Mouse (Mus musculus) retina, embryonic 14.5 days (tissue): ENCODE results near the gene Irf2bpl.
A peak's percentile ranks its signal among the peaks of the same experiment; 100 is the strongest.

Source experiments
- DNase-seq: peaks from one replicate; pipeline ENCODE4 v3.0.0-alpha.2; 2015; ENCODE audit warnings: low spot score

Irf2bpl gene

GRCm38 (mm10) chr12:86884197-86885058 is at the start of gene Irf2bpl:
TSS of gene Irf2bpl (minus strand) at chr12:86884798.
- peak; percentile 98 for DNase-seq

DNA sequence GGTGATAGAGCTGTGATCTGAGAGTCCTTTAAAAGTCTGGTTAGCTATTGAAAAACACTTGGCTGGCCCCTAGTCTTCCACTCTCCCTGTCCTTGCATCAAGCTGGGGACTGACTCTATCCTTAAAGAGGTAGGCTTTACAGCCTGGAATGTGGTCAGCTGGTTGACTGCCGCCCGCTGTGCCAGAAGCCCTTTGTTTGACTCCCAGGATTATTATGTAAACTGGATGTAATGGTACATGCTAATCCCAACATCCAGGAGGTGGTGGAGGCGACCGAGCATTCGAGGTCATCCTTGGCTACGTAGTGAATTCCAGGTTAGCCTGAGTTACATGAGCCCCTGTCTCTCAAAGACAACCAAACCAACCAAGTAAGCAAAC is 48.0 kb upstream of the Irf2bpl start:
- no peak for DNase-seq

DNA sequence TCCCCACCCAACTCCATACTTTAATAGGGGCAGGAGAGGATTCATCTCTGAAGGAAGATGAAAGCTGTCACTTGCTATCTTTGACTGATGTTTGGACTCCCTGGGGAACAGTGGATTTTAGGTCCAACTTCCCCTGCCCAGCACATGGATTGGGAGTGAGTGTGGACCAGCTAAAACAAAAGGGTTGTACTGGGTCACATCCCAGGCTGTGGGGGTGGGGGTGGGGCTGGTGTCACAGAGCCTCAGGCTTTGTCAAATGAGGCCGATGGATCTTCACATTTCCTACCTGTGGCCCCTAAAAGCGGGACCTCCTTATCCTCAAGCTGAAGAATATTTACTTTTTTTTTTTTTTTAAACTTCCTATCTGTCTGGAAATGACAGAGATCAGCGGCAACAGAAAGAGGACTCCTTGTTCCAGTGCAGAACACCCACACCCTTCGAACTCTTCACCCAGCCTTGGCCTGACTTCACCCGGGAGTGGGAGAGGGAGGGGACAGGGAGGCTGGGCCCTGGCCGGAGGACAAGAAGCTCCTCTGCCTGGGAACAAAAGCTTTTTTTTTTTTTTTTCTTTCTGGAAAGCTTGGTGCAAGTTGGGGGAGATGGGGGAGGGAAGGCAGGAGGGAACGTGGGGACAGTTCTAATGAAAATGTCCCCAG is 47.4 kb upstream of the Irf2bpl start:
- no peak for DNase-seq

GRCm38 (mm10) chr12:86930934-86931729 is 46.5 kb upstream of the Irf2bpl start:
- no peak for DNase-seq

- DNase-seq, result peak; percentile 88
Observed at GRCm38 (mm10) chr12:86923837-86924236, 39.2 kb upstream of the Irf2bpl start.

DNA sequence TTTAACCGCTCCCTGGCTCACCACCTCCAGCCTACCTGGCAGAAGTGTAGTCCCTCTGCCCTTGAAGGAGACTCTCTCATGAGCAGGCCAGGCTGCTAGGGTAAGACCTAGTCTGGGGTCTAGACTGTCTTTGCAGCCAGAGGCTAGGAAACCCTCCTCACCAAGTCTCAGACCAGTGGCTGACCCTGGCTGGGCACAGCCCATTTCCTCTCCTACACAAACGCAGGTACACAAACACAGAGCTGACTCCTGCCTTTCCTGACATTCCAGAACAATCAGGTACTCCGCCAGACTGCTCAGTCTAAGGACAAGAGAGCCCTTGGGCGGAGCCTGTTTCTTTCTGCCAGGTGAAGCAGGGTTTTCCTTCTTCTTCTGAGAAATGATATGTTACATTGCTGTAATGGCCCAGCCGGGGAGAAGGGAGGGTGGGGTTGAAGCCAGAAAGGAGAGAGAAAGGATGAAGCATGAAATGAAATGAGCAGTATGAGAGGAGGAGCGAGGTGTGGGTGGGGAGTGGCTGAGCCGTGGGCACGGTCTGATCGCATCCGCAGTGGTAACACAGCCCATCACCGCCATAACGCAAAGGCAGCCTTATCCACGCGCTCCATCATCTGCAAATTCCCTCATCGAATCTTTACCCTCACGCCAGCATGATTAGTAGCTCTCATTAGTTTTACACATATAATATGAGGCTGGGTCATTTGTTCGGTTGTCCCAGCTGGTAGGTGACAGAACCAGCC is 34.6 kb upstream of the Irf2bpl start:
- no peak for DNase-seq

GRCm38 (mm10) chr12:86918361-86918967 is 33.9 kb upstream of the Irf2bpl start:
- DNase-seq, result peak; percentile 53

DNA sequence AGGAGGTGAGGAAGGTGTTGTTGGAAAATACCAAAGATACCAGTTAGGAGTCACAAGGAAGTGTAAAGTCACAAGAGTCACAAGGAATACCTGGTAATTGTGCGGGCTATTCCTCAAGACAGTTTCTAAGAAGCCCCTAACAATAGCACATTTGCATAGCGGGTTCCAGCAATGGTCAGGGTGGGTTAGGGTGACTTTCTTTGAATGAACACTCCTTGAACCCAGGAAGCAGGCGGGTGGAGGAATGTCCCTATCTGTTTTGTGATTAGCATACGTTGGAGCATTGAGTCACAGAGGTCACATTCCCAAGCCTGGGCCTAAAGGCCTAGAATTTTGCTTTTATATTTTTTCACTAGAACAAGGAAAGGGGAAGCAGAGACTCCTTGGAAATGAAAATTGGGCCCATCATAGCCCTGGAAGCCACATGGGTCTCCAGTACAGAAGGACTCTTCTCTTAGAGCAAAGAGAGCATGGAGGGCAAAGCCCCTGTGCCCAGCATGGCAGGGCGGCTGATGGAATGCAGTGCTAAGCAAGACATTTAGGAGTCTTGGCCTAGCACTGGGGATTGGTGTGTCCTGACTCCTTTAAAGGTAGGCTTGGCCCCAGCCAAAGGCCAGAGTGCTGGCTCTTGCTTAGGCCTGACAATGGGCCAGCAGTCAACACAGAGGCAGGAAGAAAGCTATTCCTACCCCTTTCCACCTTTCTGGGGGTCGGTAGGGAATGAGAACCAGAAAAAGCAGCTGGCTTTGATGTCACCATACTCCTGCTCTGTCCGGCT is 32.4 kb upstream of the Irf2bpl start:
- DNase-seq, result no peak

- DNase-seq, result no peak
Observed at GRCm38 (mm10) chr12:86915617-86916016, 31.0 kb upstream of the Irf2bpl start.

GRCm38 (mm10) chr12:86914756-86915155 is 30.2 kb upstream of the Irf2bpl start:
- DNase-seq, result no peak

- DNase-seq, result no peak
Observed at GRCm38 (mm10) chr12:86914351-86914750, 29.8 kb upstream of the Irf2bpl start.

- DNase-seq, result no peak
Observed at GRCm38 (mm10) chr12:86912335-86913093, 27.9 kb upstream of the Irf2bpl start.

- DNase-seq, result peak; percentile 71
Observed at GRCm38 (mm10) chr12:86911482-86911931, 26.9 kb upstream of the Irf2bpl start.

GRCm38 (mm10) chr12:86906395-86906794 is 21.8 kb upstream of the Irf2bpl start:
- peak; percentile 87 for DNase-seq

GRCm38 (mm10) chr12:86905876-86906275 is 21.3 kb upstream of the Irf2bpl start:
- no peak for DNase-seq

GRCm38 (mm10) chr12:86905203-86905602 is 20.6 kb upstream of the Irf2bpl start:
- peak; percentile 75 for DNase-seq

- no peak for DNase-seq
Observed at GRCm38 (mm10) chr12:86903828-86904806, 19.5 kb upstream of the Irf2bpl start.

DNA sequence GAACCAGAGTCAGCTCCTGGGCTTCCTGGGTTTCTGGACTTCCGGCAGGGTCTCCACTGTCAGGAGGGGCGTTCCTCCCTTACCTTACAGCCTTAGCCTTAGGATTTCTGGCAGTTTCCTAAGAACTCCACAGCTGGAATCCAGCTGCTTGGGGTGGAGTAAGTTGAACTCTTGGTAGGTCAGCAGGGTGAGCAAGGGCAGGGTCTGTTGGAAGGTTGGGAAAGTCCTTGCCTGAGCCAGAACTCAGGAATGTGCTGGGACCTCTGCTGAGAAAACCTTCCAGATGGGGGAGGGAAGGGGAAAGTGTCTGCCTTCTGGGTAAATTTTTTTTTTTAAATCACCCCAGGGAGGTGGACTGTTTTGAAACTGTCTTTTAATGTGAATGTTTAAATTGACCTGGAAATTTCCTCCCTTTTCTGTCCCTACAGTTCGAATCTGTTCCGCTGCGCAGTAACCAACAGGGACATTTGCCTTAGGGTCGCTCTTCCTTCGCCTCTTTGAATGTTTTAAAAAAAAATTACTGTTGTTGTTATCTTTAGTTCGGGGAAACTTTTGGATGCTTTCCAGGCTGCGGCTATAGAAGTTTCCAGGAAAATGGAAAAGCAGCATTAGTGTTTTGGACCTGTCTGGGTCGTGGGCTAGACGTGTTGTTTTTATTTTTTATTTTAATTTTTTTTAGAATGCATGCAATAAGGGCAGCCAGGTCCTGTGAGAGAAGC is 15.0 kb upstream of the Irf2bpl start:
- DNase-seq, result no peak
